Mouse (Mus musculus): ENCODE data around the gene Angel1. TPM values are rescaled to one million over a fixed set of nuclear protein-coding genes. Genes with fewer than 3 reads are reported as not detected.

The Angel1 gene
- polyA plus RNA-seq, 1 experiment from 2014 or later, result 9.9 TPM

GRCm38 (mm10) chr12:86659447-86659968, 66.8 kb downstream of the Angel1 start:
- Histone ChIP-seq H3K9ac (ENCODE audit: low read length) (no peak overlapping the region), H3K4me3 (ENCODE audit: low read depth, low read length) (no peak overlapping the region), H3K36me3 (ENCODE audit: control insufficient read depth, insufficient read depth, low read length) (no peaks in the 10 kb centered on the region), H3K27me3 (ENCODE audit: control insufficient read depth, insufficient read depth, low read length) (no peaks in the 10 kb centered on the region), H3K4me1 (ENCODE audit: control insufficient read depth, insufficient read depth, low read length) (no peaks in the 10 kb centered on the region), H3K9me3 (ENCODE audit: control insufficient read depth, low read length) (no peaks in the 10 kb centered on the region), H3K27ac (replicated peaks; ENCODE audit: low read depth, low read length) (no peak overlapping the region), H3K4me2 (ENCODE audit: low read depth, severe bottlenecking) (no peak overlapping the region)
- DNase-seq (ENCODE audit: low spot score), result no peak
- WGBS, result 53% methylated on average over 6 of the region's 6 CpGs
- no peak for ATAC-seq (ENCODE audit: insufficient number of reproducible peaks, low FRiP score, low TSS enrichment, low read depth)

GRCm38 (mm10) chr12:86652570-86653041, 73.7 kb downstream of the Angel1 start:
- ATAC-seq (ENCODE audit: insufficient number of reproducible peaks, low FRiP score, low TSS enrichment, low read depth) (no peak), DNase-seq (ENCODE audit: low spot score) (no peak)
- H3K9me3 ChIP-seq (ENCODE audit: control insufficient read depth, low read length), result no peaks in the 10 kb centered on the region
- no peak overlapping the region for H3K4me2 ChIP-seq (ENCODE audit: low read depth, severe bottlenecking)
- H3K9ac ChIP-seq (ENCODE audit: low read length), result no peak overlapping the region
- H3K4me3 ChIP-seq (ENCODE audit: low read depth, low read length), result no peak overlapping the region
- 78% methylated on average over 4 of the region's 4 CpGs for WGBS
- peaks cover under 1% of the 10 kb centered on the region; the same call in 1 of the 2 replicates for H3K4me1 ChIP-seq (ENCODE audit: control insufficient read depth, insufficient read depth, low read length)
- no peaks in the 10 kb centered on the region for H3K27me3 ChIP-seq (ENCODE audit: control insufficient read depth, insufficient read depth, low read length)
- no peaks in the 10 kb centered on the region for H3K36me3 ChIP-seq (ENCODE audit: control insufficient read depth, insufficient read depth, low read length)
- H3K27ac ChIP-seq (replicated peaks; ENCODE audit: low read depth, low read length), result no peak overlapping the region

- Histone ChIP-seq H3K4me3 (ENCODE audit: low read depth, low read length) (no peak overlapping the region), H3K27me3 (ENCODE audit: control insufficient read depth, insufficient read depth, low read length) (no peaks in the 10 kb centered on the region), H3K36me3 (ENCODE audit: control insufficient read depth, insufficient read depth, low read length) (no peaks in the 10 kb centered on the region), H3K4me1 (ENCODE audit: control insufficient read depth, insufficient read depth, low read length) (peaks cover 5% of the 10 kb centered on the region; the same call in 1 of the 2 replicates), H3K9ac (ENCODE audit: low read length) (no peak overlapping the region), H3K4me2 (ENCODE audit: low read depth, severe bottlenecking) (no peak overlapping the region), H3K9me3 (ENCODE audit: control insufficient read depth, low read length) (no peaks in the 10 kb centered on the region), H3K27ac (replicated peaks; ENCODE audit: low read depth, low read length) (no peak overlapping the region)
- no peak for ATAC-seq (ENCODE audit: insufficient number of reproducible peaks, low FRiP score, low TSS enrichment, low read depth)
- no peak for DNase-seq (ENCODE audit: low spot score)
- 92% methylated on average over 8 of the region's 8 CpGs for WGBS
Measured at GRCm38 (mm10) chr12:86651301-86651860, 74.9 kb downstream of the Angel1 start.

Other genes with a start within 250 kb of the Angel1 start
- gene Vash1, start 47.8 kb downstream of the Angel1 start, polyA plus RNA-seq (2014; fragmentation: Nextera tagmentation; extraction: Ambion mirVana), result 10.3 and 11.9 TPM in 2 replicates
- not detected in 2 replicates for gene Lrrc74a, start 7.9 kb upstream of the Angel1 start, polyA plus RNA-seq (2014; fragmentation: Nextera tagmentation; extraction: Ambion mirVana)
- 17.9 and 22.0 TPM in 2 replicates for gene Irf2bpl, start 158.3 kb upstream of the Angel1 start, polyA plus RNA-seq (2014; fragmentation: Nextera tagmentation; extraction: Ambion mirVana)
- gene Cipc, start 220.6 kb upstream of the Angel1 start, polyA plus RNA-seq (2014; fragmentation: Nextera tagmentation; extraction: Ambion mirVana), result 31.3 and 33.7 TPM in 2 replicates

Measured in limb, embryonic 11.5 days (tissue).